Mouse (Mus musculus) splenic B cell, adult 2 months (primary cell): ENCODE data around the gene Sac3d1.

ENCODE experiments used
- DNase-seq: peaks from one replicate; pipeline ENCODE4 v3.0.0-alpha.2; 2011; ENCODE audit warnings: low read depth, low spot score
- H3K27me3 ChIP-seq: 2 replicates; pipeline ENCODE4 v1.6.1; 2012; ENCODE audit warnings: mild to moderate bottlenecking, low read length, moderate library complexity, mixed read lengths; ENCODE audit not compliant: control insufficient read depth, poor library complexity, insufficient read depth, severe bottlenecking
- H3K36me3 ChIP-seq: 2 replicates; pipeline ENCODE4 v1.6.1; 2012; ENCODE audit warnings: mild to moderate bottlenecking, low read length, moderate library complexity, mixed read lengths; ENCODE audit not compliant: control insufficient read depth, poor library complexity, insufficient read depth, severe bottlenecking

The Sac3d1 gene

DNA sequence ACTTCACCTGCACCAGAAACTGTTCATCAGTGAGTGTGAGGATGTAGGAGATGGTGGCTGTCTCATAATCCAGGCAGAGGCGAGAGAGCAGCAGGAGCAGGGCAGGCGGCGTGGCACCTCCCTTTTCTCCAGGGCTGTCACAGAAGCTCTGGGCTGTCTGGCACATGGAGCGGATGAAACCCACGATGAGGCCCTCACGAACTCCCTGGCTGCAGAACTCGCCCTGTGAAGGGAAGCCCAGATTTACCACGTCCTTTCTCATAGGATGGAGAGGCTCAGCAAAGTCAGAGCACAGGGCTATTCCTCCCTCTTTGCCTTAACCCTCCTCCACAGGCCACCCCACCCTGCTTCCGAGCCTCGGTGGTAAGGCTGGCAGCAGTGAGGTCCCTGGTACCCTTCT, 48.6 kb downstream of the Sac3d1 start:
- Histone ChIP-seq H3K36me3 (no peaks in the 10 kb centered on the region; the same call in 1 of the 2 replicates), H3K27me3 (no peaks in the 10 kb centered on the region)
- DNase-seq: no peak

DNA sequence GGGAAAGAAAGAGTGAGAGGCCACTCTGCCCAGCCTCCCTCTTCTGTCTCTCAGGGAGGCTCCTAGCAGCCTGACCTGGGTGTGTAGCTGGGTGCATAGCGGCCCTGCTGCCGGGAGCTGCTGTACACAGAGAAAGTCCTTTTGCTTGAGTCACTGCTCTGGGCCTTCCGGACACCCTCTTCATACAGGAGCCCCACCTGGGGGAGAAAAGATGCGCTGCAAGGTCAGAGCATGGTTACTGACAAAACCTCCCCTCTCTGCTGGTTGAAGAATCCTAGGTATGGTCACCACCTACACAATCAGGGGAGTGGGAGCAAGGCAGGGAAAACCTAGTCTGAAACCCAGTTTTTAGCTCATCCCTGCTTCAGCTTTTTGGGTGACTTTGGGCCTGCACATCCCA, 49.5 kb downstream of the Sac3d1 start:
- DNase-seq: peak; percentile 38
- H3K36me3 ChIP-seq: no peaks in the 10 kb centered on the region; the same call in 1 of the 2 replicates
- no peaks in the 10 kb centered on the region for H3K27me3 ChIP-seq

DNA sequence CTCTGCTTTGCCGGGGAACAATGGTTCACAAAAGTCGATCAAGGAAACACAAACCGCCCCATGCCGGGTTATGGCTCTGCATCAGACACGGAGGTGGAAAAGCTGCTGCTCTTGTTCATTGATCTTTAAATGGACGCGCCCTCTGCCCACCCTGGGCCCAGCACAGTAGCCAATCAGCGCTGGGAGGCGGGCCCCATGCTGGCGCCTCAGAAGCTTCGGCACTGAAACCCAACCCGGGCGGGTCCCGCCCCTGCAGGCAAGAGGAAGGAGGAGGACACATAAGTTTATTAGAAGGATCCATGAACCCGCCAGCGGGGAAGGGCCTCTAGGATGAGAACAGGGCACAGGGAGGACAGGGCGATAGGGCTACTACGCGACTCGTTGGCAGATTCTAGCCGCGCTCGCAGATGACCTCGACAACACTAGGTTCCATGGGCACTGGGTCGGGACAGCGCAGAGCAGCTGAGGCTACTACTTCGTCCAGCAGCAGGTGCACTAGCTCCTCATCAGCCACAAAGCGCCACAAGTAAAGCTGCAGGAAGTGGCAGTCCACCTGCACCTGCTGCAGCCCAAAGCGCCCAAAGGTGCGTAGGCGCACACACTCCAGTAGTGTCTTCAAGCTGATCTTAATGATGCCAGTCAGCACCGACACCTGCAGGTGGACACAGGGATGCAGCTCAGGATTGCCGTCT, 50.6 kb downstream of the Sac3d1 start, which contains the start of gene Tm7sf2:
Gene Tm7sf2 (minus strand): TSS at position 650 of the 692 bp plus-strand sequence.
- H3K27me3 ChIP-seq: no peaks in the 10 kb centered on the region
- DNase-seq: peak; percentile 87
- no peaks in the 10 kb centered on the region; the same call in 1 of the 2 replicates for H3K36me3 ChIP-seq

DNA sequence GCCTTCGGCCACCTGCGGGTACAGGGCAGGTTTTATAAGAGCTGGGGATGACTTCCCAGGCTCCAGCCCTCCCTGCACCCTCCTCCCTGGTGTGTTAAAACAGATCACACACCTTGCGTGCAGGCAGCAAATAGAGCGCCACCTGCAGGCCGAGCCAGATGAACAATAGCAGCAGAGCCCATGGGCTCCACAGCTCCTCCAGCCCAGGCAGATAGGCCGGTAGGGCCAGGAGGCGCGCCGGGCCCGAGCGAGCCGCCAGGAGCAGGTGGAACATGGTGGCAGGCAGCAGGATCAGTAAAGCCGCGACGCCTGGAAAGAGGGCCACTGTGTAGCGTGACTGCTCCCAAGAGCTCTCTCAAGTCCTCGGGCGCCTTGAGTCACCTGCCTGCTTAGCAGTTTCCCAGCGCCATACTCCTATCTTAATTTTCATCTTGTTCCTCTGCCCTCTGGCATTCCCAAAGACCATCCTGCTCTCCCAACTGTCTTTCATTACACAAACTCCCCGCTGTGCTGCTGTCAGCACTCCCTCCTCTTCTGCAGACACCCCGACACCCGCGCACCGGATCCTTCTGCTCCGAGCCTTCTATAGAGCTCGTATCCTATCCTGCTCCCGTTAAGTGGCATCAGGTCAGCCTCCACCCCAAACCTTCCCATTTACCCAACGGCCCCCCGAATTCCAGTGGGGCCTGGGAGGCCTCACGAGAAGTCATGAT, 51.3 kb downstream of the Sac3d1 start:
- peak; percentile 90 for DNase-seq
- Histone ChIP-seq H3K36me3 (no peaks in the 10 kb centered on the region), H3K27me3 (no peaks in the 10 kb centered on the region)

DNA sequence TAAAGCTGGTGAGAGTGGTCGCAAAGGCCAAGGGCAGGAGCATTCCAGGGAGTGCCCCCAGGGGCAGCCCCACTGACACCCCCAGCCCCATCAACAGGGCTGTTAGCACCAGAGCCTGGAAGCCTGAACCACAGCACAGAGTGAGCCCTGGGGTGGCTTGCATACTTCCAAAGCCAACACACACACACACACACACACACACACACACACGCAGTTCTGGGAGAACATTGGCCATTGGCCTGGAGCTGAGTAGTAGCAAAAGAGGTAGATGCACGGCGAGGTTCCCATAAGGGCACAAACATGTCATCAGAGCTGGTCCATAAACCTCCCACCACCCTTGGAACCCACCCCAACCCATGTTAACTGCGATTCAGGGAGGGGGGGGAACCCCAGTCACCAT, 51.9 kb downstream of the Sac3d1 start:
- Histone ChIP-seq H3K27me3 (no peaks in the 10 kb centered on the region), H3K36me3 (no peaks in the 10 kb centered on the region)
- DNase-seq: no peak
